Mouse (Mus musculus): Measurements from ENCODE around the gene Cfl1.

Gene Cfl1

DNA sequence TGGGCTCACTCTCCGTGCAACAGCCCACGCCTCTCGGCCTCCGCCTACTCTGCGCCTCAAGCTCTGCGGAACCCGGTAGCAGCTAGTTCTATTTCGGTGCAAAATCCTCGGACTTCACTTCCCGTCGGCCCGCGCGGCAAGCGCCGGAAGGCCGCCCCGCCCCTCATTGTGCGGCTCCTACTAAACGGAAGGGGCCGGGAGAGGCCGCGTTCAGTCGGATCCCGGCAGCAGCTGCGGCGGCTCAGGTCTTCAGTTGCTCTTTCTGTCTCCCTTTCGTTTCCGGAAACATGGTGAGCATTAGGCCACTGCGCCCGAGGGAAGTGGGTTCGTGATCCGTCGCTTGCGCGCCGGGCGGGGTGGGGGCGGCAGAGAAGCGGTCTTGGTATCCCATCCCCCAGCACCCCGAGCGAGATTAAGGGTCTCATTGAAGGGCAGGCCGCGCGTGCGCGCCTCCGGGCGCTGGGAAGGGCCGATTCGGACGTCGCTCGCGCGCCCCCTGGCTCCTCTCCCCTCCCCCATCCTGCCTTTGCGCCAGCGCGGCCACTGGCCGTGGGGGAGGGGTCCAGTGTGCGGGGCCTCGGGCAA is at the start of gene Cfl1:
Gene Cfl1 (plus strand): TSS at position 143 of the 585 bp plus-strand sequence.
- DNase-seq: peak; percentile 95 to 96

DNA sequence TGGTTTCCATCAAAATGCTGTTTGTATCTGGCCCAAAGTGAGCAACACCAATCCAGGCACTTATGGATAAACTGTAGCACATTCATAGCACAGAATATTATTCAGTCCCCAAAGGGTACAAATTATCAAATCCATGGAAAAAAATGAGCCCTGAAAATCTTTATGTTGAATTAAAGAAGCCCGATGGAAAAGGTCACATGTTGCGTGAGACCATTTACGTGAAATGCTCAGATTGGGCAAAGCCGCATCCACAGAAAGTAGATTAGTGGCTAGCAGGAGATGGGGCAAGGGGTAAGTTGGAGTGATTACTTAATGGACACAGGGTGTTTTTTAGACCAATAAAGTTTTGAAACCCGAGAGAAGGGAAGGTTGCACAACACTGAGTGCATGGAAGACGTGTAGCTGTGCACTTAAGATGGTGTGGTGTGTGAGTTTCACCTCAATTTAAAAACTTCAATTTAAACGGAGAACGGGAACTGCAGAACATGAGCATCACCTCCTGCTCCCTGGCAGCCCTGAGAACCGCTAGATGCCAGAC is 45.8 kb upstream of the Cfl1 start:
- no peak for DNase-seq

DNA sequence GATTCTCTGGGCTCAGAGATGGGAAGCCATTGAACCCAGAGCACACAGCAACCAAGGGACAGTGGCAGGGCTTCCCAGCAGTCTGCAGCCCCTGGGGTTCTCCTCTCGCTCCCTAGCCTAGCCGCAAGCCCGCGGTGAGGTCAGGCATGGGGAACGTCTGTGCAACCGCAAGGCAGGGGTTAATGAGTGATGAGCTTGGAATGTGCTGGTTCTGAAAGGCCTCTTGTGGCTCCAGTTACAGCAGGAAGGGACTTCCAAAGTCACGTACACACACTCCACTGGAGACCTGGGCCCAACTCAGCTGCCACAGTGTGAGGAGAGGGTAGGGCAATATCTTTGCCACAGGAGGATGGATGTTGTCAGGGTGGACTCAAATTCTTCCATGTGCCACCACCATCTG is 45.3 kb upstream of the Cfl1 start:
- DNase-seq: no peak

DNA sequence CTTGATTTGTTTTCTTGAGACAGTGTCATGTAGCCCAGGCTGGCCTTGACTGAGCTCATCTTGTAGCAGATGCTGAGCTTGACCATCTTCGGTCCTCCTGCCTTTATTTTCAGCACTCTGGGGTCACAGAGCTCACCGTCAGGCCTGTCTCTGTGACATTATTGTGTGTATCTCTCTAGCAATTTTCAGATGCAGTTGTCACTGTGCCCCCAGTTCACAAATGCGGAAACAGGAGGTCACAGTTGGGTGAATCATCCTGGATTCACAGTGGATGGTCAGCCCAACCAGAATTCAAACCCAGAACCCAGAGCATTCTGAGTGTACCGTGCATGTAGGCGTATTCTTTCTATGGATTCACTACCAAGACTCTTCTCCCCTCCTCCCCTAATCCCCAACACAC is 44.5 kb upstream of the Cfl1 start:
- no peak for DNase-seq

DNA sequence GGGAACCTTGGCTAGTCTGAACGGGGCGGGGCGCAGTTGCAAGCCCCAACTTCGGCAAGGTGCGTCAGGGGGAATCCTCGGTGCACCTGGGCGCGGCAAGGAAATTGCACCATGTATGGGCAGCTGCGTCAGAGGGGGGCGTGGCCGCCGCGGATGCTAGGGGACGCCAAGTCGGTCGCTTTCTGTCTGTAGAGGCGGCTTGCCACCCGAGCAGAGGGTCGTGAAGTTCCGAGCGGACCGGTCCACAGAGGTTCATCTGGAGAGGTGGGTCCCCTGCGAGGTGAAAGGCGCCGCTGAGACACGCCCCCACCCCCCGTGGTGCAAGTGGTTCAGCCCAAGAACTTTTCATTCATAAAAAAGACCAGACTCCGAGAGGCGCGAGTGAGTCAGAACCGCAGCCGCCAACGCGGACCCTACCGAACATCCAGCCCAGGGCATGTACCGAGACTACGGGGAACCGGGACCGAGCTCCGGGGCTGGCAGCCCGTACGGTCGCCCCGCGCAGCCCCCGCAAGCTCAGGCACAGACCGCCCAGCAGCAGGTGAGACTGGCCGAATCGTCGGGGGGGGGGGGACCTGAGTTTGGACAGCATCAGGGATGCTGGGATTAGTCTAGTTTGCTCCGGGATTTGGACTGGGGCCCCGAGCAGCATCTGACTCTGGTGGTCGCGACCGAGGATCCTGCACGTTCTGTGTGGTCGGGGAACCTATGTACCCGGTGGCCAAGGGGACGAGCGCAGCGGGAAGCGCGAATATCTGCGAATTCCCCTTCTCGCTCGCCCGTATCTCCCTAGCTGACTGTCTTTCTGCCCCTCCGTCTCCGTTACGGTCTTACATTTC is 42.5 kb upstream of the Cfl1 start, which contains the start of gene Fosl1:
Gene Fosl1 (plus strand): TSS at position 33 of the 839 bp plus-strand sequence.
- peak; percentile 74 to 81 for DNase-seq

DNA sequence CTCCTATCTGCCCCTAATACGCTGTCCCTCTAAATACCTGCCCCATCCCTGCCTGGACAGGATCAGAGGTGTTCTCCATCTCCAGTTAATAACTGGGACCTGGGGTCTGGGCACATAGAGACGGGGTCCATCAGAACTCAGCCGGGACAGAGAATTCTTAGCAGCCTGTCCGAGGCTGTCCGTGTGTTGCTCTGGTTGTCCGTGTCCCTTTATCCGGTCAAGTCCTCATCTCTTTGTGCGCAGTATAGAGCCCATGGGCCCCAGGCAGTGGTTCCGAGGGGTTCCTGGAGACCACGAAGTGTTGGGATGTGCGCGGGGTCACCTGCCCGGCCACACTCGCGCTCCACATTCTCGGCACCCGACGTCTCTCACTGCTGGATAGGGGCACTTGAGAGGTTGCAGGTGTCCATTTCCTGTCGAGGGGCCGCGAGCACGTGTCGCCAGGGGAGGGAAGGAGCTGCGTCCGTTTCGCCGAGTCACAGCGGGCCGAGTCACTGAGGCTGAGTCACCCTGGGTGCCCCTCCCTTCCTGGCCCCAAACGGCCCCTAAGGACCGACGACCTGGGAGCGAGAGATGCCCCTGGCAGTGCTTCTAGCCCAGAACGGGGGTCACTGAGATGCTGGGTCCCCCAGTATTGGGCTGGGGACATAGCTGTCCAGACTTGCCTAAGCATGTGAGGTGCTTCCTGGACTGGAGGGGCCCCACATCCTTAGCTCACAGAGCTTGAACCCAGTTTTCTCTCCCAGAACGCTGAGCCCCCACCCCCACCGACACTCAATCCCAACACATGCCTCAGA is 41.7 kb upstream of the Cfl1 start:
- DNase-seq: no peak

DNA sequence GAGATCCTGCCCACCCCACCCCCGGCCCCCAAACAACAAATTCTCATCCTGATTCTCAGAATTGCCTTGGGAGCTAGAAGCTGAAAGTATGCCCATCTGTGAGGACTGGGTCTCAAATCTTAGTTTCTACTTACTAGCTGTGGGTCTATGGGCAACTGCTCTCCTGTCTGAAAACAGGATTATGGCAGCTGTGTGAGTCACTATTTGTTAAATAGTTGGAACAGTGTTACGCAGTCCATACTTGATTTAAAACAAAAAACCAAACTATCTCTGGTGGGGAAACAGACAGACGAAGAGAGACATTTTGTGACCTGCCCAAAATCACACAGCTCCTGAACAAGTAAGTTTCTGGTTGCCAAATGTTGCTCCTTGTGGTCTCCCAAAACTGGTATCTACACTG is 40.6 kb upstream of the Cfl1 start:
- no peak for DNase-seq

DNA sequence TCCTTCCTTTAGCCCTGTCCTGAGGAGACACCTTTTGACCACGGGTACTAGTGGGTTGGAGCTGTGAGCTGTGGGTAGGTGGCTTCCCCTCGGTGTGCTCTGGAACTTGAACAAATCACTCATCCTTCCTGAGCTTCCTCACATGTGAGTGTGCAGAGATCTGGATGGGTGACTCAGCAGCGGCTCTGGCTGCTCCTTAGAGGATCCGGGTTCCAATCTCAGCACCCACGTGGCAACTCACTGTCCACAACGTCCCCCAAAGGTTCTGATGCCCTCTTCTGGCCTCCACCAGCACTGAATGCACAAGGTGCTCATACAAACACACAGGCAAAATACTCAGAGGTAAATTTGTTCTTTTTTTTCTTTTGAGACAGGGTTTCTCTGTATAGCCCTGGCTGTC is 38.5 kb upstream of the Cfl1 start:
- DNase-seq: no peak

DNA sequence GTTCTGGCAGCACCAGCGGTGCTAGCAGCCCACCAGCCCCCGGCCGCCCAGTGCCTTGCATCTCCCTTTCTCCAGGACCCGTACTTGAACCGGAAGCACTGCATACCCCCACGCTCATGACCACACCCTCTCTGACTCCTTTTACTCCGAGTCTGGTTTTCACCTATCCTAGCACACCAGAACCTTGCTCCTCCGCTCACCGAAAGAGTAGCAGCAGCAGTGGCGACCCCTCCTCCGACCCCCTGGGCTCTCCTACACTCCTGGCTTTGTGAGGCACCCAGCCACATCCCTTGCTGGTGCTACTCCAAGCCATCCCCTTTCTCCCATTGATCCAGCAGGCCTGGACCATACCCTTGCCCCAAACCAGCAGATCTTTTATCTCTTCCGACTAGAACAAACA is 35.2 kb upstream of the Cfl1 start:
- DNase-seq: no peak

DNA sequence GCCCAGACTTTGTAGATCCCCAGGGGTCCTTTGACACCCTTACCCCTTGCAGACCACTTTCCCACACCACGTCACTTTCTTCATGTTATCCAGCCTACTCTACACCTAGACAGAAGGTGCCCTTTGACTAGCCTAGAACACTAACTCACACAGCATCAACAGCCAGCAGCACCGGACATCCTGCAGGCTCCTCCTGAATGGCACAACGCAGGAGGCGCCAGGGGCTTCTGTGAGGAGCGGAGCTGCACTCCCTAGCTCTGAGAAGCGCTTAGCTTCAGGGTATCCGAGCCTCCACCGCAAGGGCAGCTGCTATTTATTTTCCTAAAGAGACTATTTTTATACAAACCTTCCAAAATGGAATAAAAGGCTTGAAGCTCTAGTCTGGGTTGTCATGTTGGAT is 34.7 kb upstream of the Cfl1 start:
- DNase-seq: no peak

DNA sequence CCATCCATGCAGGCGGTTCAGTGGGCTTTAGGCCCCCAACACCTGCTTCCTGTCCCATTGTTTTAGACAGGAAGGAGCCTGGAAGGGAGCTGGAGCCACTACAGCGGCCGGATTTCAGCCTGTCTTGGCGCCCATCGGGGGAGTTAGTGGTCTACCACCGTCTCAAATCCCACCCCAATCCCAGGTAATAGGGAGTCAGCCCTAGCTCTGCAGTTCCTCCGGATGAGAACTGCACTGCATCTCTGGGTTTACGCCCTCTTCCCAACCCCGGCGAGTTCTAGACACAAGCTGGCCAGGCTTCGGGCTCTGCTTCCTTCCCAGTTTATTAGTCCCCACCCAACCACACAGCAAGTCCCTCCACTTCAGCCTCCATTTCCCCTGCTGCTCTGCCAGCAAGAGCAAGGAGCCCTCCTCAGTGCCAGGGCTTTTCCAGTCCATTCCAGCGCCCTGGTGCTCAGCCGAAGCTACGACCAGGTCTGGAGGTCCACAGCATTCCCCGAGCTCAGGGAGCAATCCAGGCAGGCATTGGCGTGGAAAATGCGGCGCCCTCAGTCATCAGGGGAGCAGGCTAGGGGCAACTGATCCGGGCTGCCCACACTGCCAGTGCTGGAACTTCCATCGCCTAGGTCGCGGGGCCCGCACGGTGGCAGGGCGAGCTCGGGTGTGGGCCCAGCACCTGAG is 33.9 kb upstream of the Cfl1 start:
- no peak for DNase-seq

DNA sequence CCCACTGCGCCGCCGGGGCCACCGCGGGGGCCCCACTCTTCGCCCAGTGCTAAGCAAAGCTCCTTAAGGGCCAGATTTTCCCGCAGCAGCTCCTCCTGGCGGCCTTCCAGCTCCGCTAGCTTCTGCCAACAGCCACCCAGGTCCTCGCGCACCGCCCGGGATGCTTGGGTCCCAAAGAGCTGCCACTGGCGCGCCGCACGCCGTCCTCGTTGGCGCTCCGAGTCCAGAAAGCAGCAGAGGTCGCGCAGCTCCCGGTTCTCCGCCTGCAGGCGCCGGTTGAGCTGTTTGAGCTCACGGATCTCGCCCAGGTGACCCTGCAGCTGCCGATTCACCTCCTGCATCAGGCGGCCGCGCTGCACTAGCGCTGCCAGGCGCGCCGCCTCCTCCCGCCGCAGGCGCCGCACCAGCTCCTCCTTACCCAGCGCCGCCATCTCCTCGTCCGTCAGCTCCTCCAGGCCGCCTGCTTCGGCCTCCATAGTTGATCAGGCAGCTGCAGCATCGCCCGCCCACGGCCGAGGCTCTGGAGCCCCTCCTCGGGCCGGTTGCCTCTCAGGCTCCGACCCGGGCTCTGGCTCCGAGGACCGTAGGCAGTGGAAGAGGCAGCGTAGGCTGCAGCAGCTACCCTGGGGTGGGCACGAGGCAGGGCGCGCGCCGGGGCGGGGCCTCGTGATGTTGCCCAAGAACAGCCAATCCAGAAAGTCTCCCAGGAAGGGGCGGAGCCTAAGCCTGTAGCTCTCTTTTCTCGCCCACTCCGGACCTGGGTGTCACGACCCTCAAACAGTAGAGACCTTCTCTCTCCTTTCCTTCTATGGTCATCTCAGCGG is 33.1 kb upstream of the Cfl1 start:
- peak; percentile 98 to 99 for DNase-seq

DNA sequence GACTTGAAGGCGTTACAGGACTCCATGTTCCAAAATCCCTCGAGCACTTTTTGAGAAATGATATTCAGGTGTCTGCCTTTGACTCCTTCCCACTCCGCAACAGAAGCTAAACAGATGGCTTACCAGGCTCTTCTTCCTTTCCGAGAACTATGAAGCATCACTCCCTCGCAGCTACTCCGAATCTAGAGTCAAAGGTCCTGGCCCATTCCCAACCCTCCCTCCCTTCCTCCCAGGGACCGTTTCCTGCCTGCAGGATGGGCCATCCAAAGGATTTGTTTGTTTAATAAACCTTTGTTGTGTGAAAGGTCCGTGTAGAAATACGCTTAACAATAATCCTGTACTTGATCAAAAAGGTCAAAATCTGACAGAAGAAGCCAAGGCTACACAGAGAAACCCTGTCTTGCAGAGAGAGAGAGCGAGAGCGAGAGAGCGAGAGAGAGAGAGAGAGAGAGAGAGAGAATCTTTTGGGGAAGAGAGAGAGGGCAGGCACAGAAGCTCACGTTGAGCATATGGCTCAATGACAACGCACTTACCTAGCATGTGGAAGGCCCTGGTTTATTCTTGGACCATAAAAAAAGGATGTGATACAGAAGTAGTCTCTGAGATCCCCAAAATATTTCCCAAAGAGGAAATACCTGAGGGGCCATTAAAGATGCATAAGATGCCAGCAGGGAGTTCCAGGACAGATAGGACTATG is 32.4 kb upstream of the Cfl1 start, which contains the start of gene Ccdc85b:
Gene Ccdc85b (minus strand): TSS at position 149 of the 697 bp plus-strand sequence.
- peak in 1 of 2 experiments; percentile 75 for DNase-seq

DNA sequence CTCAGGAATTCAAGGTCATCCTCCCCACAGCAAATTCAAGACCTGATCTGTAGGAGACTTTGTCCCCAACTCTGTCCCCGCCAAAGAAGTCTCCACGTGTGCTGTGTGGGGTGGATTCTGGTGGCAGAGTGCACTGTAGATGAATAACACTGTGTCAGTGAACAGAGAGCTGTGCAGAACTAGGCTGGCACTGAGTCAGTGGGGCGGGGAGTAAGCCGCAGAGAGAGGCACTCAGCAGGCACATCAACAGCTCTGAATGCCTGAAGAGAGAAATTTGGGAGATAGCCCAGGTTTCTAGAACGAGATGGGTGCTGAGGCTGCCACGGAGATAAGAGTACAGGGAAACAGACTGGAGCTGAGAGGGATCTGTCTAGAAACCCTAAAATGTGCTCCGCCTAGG is 31.2 kb upstream of the Cfl1 start:
- no peak for DNase-seq

DNA sequence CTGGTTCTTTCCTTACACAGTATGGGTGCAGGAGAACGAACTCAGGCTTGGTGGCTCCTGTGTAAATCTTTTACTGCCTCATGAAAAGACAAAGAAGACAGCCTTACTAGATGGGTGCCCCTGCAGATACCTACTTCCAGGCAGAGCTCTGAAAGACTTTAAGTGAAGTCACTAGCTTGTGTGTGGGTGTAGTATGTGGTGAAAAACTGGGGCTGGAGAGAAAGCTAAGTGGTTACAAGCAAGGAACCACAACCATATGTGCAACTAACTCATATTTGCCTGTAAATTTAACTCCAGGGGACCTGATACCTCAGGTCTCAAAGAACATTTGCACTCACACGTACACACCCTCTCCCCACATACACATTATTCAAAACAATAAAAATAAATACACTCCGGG is 30.4 kb upstream of the Cfl1 start:
- DNase-seq: no peak

DNA sequence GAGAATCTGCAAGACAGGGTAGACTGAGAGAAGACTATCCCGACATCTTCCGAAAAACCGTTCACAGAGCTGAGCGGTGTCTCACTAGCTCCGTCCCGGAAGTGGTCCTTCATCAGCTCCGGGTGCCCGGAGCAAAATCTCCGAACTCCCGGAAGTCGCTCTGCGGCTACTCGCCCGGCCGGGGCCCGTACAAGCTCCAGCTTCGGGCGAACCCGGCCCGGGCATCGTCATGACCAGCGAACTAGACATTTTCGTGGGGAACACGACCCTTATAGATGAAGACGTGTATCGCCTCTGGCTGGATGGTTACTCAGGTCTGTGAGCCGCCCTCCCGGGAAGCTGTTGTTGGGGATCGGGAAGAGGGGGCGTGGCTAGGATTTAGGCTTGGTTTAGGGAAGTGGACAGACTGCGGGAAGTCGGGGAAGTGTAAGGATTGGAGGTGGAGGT is 29.8 kb upstream of the Cfl1 start, which contains the start of gene Fibp:
Gene Fibp (plus strand): TSS at position 151 of the 447 bp plus-strand sequence.
- peak; percentile 91 to 94 for DNase-seq

DNA sequence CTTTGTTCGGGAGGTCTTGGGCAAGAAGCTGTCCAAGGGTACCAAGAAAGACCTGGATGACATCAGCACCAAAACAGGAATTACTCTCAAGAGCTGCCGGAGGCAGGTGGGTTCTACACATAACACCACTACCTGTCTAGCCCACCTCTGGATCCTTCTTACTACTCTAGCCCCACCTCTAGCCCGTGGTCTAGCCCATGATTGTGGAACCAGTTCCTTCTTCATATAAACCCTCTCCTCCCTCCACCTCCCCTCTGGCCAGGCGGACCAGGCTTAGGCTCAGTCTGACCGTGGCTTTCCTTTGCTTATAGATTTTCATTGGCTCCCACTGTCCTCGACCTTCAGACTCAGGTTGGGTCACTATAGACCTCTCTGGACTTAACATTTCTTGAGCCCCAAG is 28.8 kb upstream of the Cfl1 start:
- no peak for DNase-seq

DNA sequence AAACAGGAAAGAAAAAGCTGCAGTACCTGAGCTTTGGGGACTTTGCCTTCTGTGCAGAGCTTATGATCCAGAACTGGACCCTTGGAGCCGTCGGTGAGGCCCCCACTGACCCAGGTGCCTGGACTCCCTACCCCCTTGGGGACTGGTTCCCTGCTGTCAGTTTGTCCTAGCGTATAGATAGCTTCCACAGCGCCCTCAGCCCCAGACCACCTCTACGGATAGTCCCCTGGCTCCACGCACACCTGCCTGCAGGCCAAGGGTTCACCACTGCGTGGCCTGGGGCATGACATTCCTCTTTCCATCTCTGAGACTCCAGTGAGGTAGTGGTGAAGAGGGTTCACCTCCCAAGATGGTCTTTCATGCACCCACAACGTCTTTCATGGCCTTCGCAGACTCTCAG is 27.0 kb upstream of the Cfl1 start:
- no peak for DNase-seq

DNA sequence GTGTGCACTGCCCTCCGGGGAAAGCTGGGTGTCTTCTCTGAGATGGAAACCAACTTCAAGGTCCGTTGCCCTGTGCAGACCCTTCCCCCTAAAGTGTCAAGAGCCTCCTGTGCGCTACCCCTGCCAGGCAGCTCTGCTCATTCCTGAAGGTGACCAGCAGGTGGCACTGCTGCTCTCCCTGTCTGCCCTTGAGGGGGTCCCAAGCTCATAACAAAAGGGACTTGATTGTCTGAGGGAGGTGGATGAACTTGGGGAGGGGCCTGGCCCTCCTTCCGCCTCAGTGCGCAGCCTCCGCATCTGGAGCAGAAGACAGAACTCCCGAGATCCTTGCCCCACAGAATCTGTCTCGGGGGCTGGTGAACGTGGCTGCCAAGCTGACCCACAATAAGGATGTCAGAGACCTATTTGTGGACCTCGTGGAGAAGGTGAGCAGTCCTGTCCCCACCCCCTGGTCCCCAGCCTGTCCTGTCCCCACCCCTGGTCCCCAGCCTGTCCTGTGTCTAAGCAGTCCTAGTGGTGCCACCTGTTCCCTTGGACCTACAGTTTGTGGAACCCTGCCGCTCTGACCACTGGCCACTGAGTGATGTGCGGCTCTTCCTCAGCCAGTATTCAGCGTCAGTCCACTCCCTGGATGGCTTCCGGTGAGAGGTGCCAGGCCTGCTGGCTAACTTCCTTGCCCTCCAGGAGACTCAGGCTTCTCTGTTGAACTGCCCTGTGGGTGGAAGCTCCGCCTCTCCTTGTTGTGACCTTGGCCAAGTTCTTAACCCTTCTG is 26.3 kb upstream of the Cfl1 start:
- DNase-seq: peak; percentile 85 to 87

DNA sequence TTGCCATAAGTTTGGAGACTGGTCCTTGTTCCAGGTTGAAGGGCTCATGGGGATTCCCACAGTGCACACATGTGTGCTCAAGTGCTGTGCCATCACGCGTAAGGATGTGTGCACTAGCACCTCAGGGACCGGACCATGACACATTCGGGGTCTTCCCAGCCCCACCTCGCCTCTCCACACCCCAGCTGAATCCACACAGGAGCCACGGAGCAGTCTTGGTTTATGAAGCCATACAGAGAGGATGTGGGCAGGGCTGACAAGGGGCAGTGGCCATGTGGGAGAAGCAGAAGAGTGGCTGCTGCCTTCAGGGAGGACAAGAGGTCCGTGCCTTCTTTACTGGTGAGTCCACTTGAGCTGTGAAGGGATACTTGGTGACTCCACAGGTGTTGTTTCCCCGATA is 25.2 kb upstream of the Cfl1 start:
- DNase-seq: no peak
